Mouse (Mus musculus) retina, postnatal 1 day (tissue): ENCODE results near the gene Slc9a2.

Source experiments
- DNase-seq: peaks from one replicate; pipeline ENCODE4 v3.0.0-alpha.2; 2012

The Slc9a2 gene

GRCm38 (mm10) chr1:40789666-40790233 lies 109.4 kb downstream of the Slc9a2 start:
- DNase-seq: peak; percentile 40

GRCm38 (mm10) chr1:40790324-40791141 lies 110.2 kb downstream of the Slc9a2 start, which contains the start of gene Mfsd9:
TSS of gene Mfsd9 (minus strand) at chr1:40790687.
- DNase-seq: peak; percentile 88

- no peak for DNase-seq
These were observed 115.1 kb downstream of the Slc9a2 start for GRCm38 (mm10) chr1:40795508-40795907.

- peak; percentile 77 for DNase-seq
These were observed 117.0 kb downstream of the Slc9a2 start for GRCm38 (mm10) chr1:40797348-40797747.

GRCm38 (mm10) chr1:40799121-40799520 lies 118.7 kb downstream of the Slc9a2 start:
- no peak for DNase-seq

- DNase-seq: no peak
These were observed 120.5 kb downstream of the Slc9a2 start for GRCm38 (mm10) chr1:40800908-40801307.

- DNase-seq: peak; percentile 60
These were observed 122.4 kb downstream of the Slc9a2 start for GRCm38 (mm10) chr1:40802759-40803158.

GRCm38 (mm10) chr1:40804118-40804517 lies 123.7 kb downstream of the Slc9a2 start:
- DNase-seq: no peak

GRCm38 (mm10) chr1:40805351-40805750 lies 125.0 kb downstream of the Slc9a2 start, which contains the start of gene Tmem182:
TSS of gene Tmem182 (plus strand) at chr1:40805601.
- no peak for DNase-seq

GRCm38 (mm10) chr1:40805891-40806290 lies 125.5 kb downstream of the Slc9a2 start:
- DNase-seq: no peak

- DNase-seq: no peak
These were observed 128.3 kb downstream of the Slc9a2 start for GRCm38 (mm10) chr1:40808643-40809042.

- DNase-seq: no peak
These were observed 134.9 kb downstream of the Slc9a2 start for GRCm38 (mm10) chr1:40815071-40815845.
